Mouse (Mus musculus): ENCODE results near the gene Gm14226. TPM values are rescaled to one million over a fixed set of nuclear protein-coding genes. Genes with fewer than 3 reads are reported as not detected.
"Not testable (repeated sequence)": the region's sequence is repeated elsewhere in the genome, so short reads cannot be mapped to it uniquely, and the experiment has no call there.

Gm14226 gene
- polyA plus RNA-seq, 1 experiment from 2014 or later: 5.9 TPM

DNA sequence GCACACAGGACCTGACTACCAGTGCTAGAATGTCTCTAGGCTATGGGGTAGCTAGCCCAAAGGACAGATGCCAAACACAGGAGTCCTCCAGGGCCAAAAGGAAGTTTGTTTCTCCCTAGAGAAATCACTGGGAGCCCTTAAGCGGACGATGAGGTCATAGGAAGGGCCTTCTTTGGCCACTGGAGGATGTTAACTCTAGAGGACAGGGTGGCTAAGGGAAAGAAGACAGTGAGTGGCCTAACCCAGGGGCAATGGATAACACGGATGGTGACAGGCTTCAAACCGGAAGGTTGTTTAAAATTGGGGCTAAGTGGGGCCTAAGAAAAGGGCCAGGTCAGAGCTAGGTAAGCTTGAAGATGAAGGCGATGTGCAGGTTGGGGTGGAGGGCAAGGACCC is 32.0 kb downstream of the Gm14226 start:
- no peaks in the 10 kb centered on the region for H3K9me3 ChIP-seq (replicated peaks)
- H3K4me3 ChIP-seq (replicated peaks): peak overlapping the region; percentile 63
- H3K9ac ChIP-seq: peak overlapping the region; percentile 42; the same call in 1 of the 2 replicates
- peak overlapping the region; percentile 91 for H3K4me2 ChIP-seq (replicated peaks)
- no peaks in the 10 kb centered on the region for H3K36me3 ChIP-seq
- ATAC-seq (ENCODE audit: insufficient number of reproducible peaks, low FRiP score, low TSS enrichment, low read depth): 0 out of 2 replicates have a peak, but pooled peaks have one; percentile 11
- no peaks in the 10 kb centered on the region for H3K27me3 ChIP-seq
- H3K4me1 ChIP-seq: peaks cover 26% of the 10 kb centered on the region
- WGBS: 20% methylated on average over 5 of the region's 5 CpGs
- peak overlapping the region; percentile 76 for H3K27ac ChIP-seq (replicated peaks)

DNA sequence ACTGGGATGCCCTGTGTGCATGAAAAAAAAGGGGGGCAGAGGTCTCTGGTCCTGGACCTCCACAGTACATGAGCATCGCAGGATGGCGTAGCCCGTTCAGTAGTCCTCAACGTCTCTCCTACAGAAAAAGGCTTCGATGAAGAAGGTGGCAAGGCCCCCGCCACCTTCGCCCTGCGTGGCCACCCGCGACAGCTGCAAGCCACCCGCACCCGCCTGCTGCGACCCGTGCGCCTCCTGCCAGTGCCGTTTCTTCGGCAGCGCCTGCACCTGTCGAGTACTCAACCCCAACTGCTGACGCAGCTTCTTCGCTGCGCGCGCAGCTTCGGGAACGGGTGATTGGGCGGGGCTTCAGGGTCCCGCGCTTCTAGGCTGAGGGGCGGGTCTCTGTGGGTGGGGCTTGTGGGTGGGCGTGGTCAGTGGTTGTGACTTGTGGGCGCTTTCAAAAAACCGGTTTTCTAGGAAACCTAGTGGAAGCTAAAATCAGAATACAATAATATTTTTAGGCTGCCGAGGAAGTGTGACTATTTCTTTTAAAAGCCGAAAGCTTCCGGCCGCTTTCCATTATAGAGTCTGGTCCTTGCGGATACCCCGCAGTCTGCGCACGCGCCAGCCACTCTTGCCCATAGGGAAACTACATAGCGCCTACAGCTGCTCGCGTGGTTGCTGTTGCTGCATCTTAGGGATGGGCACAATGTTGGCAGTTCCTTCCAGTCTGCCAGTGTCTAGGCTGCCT is 32.6 kb downstream of the Gm14226 start:
- peak overlapping the region; percentile 82 for H3K27ac ChIP-seq (replicated peaks)
- H3K9me3 ChIP-seq (replicated peaks): no peaks in the 10 kb centered on the region
- no peaks in the 10 kb centered on the region for H3K27me3 ChIP-seq
- peak overlapping the region; percentile 42; the same call in 1 of the 2 replicates for H3K9ac ChIP-seq
- peaks cover 26% of the 10 kb centered on the region for H3K4me1 ChIP-seq
- peak overlapping the region; percentile 91 for H3K4me2 ChIP-seq (replicated peaks)
- no peaks in the 10 kb centered on the region for H3K36me3 ChIP-seq
- under 1% methylated on average over 45 of the region's 45 CpGs for WGBS
- peak; percentile 91 for ATAC-seq (ENCODE audit: insufficient number of reproducible peaks, low FRiP score, low TSS enrichment, low read depth)
- H3K4me3 ChIP-seq (replicated peaks): peak overlapping the region; percentile 63

- 23% methylated on average over 9 of the region's 9 CpGs for WGBS
Observed at GRCm38 (mm10) chr2:155051622-155052351, 33.7 kb downstream of the Gm14226 start.

DNA sequence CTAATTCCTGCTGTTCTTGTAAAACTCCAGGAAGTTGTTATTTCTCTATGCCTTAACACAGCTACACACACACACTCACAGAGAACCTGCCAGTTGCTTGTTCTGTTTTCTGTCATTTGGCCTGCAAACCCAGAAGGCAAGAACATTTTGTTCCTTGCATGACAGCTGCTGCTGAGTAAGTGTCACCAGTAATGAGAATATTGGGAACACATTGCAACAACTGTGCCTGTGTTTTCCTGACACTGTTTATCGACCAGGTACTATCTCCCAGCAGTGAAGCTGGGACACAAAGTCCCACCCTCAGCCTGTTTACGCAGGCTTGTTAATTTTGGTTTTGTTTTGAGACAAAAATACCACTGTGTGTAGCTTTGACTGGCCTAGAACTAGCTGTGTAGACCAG is 34.6 kb downstream of the Gm14226 start:
- Histone ChIP-seq H3K27ac (replicated peaks) (no peak overlapping the region), H3K4me1 (peaks cover 20% of the 10 kb centered on the region), H3K4me3 (replicated peaks) (no peak overlapping the region), H3K27me3 (no peaks in the 10 kb centered on the region), H3K4me2 (replicated peaks) (no peak overlapping the region), H3K9me3 (replicated peaks) (no peaks in the 10 kb centered on the region), H3K36me3 (no peaks in the 10 kb centered on the region), H3K9ac (no peak overlapping the region)
- WGBS: 71% methylated on average over 2 of the region's 2 CpGs
- ATAC-seq (ENCODE audit: insufficient number of reproducible peaks, low FRiP score, low TSS enrichment, low read depth): no peak

More at GRCm38 (mm10) chr2:155051622-155052351, 33.7 kb downstream of the Gm14226 start:
- peaks cover 26% of the 10 kb centered on the region for H3K4me1 ChIP-seq
- no peaks in the 10 kb centered on the region for H3K36me3 ChIP-seq
- no peaks in the 10 kb centered on the region for H3K27me3 ChIP-seq
- no peak overlapping the region for H3K9ac ChIP-seq
- no peaks in the 10 kb centered on the region for H3K9me3 ChIP-seq (replicated peaks)
- H3K4me2 ChIP-seq (replicated peaks): peak overlapping the region; percentile 91
- no peak for ATAC-seq (ENCODE audit: insufficient number of reproducible peaks, low FRiP score, low TSS enrichment, low read depth)
- H3K4me3 ChIP-seq (replicated peaks): peak overlapping the region; percentile 63
- peak overlapping the region; percentile 82 for H3K27ac ChIP-seq (replicated peaks)

- WGBS: 92% methylated on average over 8 of the region's 8 CpGs
Observed at GRCm38 (mm10) chr2:155053512-155053911, 35.4 kb downstream of the Gm14226 start.

DNA sequence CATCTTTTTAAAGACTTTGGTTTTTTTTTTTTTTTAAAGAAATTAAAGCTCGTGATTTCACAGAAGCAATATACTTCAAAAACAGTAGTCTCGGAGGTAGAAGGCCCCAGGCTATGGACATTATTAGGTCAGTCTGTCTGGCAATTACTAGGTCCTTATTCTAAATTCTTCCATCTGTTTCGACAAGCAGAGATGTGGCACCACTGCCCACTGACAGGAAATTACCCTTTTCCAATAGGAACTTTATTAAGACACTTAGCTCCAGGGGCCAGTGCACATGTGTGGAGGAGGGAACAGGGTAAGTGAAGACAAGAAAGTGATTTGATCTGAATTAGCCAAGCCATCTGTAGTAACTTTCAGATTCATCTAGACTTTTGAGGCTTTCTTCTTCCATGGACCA is 36.6 kb downstream of the Gm14226 start:
- H3K27me3 ChIP-seq: no peaks in the 10 kb centered on the region
- 28% methylated on average over 3 of the region's 3 CpGs for WGBS
- no peaks in the 10 kb centered on the region for H3K9me3 ChIP-seq (replicated peaks)
- H3K4me2 ChIP-seq (replicated peaks): no peak overlapping the region
- H3K36me3 ChIP-seq: peaks cover 7% of the 10 kb centered on the region; the same call in 1 of the 2 replicates
- no peak overlapping the region for H3K9ac ChIP-seq
- peaks cover 15% of the 10 kb centered on the region for H3K4me1 ChIP-seq
- no peak overlapping the region for H3K4me3 ChIP-seq (replicated peaks)
- no peak for ATAC-seq (ENCODE audit: insufficient number of reproducible peaks, low FRiP score, low TSS enrichment, low read depth)
- no peak overlapping the region for H3K27ac ChIP-seq (replicated peaks)

More at GRCm38 (mm10) chr2:155053512-155053911, 35.4 kb downstream of the Gm14226 start:
- H3K9me3 ChIP-seq (replicated peaks); H3K4me2 ChIP-seq (replicated peaks); H3K4me3 ChIP-seq (replicated peaks); ATAC-seq (ENCODE audit: insufficient number of reproducible peaks, low FRiP score, low TSS enrichment, low read depth); H3K9ac ChIP-seq; H3K36me3 ChIP-seq; H3K27ac ChIP-seq (replicated peaks); H3K27me3 ChIP-seq: not testable (repeated sequence)
- H3K4me1 ChIP-seq: peaks cover 15% of the 10 kb centered on the region

DNA sequence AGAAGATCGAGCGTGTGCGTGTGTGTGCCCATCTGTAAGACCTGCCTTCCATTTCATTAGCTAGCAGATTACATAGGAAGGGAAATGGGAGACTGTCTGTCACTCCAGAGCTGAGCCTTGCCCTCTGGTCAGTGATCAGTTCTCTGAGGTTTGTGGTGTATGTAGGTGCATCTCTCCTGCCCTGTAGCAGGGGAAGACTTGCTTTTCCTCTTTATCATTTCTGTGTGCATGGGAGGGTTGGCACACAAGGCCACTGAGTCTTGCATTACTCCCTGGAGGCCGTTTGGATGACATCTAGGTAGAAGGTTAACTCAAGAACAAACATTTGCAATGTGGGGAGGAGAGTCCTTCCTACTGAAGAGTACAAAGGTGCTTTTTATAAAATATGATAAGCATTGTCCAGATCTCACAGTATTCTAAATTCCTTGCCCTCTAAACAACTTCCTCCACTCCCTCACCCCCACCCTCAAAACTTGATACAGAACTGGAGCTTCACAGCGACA is 38.1 kb downstream of the Gm14226 start:
- no peak for ATAC-seq (ENCODE audit: insufficient number of reproducible peaks, low FRiP score, low TSS enrichment, low read depth)
- WGBS: 75% methylated on average over 5 of the region's 5 CpGs

DNA sequence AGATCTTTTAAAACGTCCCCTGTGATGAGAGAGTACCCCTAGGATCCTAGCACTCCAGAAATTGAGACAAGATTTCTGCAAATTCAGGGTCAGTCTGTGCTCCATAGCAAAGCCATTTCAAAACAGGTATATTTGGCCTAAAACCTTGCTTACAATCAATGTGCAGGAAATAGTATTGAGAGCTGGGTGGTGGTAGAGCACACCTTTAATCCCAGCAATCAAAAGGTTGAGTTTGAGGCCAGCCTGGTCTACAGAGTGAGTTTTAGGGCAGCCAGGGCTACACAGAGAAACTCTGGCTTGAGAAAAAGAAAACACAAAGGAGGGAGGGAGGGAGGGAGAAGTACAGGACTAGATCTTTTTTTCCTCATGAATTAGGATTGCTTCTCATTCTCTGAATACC is 39.3 kb downstream of the Gm14226 start:
- Histone ChIP-seq H3K4me3 (replicated peaks) (no peak overlapping the region), H3K4me1 (no peaks in the 10 kb centered on the region), H3K36me3 (peaks cover 21% of the 10 kb centered on the region), H3K27ac (replicated peaks) (no peak overlapping the region), H3K9ac (no peak overlapping the region), H3K9me3 (replicated peaks) (no peaks in the 10 kb centered on the region), H3K4me2 (replicated peaks) (no peak overlapping the region), H3K27me3 (no peaks in the 10 kb centered on the region)
- 76% methylated on average over 1 of the region's 1 CpGs for WGBS
- no peak for ATAC-seq (ENCODE audit: insufficient number of reproducible peaks, low FRiP score, low TSS enrichment, low read depth)

More for the DNA sequence above, 38.1 kb downstream of the Gm14226 start:
- no peaks in the 10 kb centered on the region for H3K9me3 ChIP-seq (replicated peaks)
- H3K9ac ChIP-seq: no peak overlapping the region
- no peak overlapping the region for H3K27ac ChIP-seq (replicated peaks)
- H3K36me3 ChIP-seq: peaks cover 10% of the 10 kb centered on the region
- H3K4me2 ChIP-seq (replicated peaks): no peak overlapping the region
- H3K27me3 ChIP-seq: no peaks in the 10 kb centered on the region
- peaks cover 9% of the 10 kb centered on the region; the same call in 1 of the 2 replicates for H3K4me1 ChIP-seq
- H3K4me3 ChIP-seq (replicated peaks): no peak overlapping the region

DNA sequence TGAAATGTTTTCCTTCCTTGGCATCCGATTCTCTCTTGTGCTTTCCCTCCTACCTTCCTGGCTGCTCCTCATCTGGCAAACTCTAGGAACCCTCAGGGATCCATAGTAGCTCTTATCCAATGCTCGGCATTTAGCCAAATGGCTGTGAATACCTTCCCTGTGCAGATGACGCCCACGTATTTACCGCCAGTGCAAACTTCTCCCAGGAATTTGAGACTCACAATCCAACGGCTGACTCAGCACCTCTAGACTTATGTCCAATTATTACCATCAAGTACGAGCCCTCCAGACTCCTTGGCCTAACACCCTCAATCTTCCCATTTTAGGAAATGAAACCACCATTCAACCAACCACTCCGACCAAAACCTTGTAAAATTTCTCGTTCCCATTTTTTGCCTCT is 53.0 kb downstream of the Gm14226 start:
- peaks cover 21% of the 10 kb centered on the region for H3K4me1 ChIP-seq
- no peak overlapping the region for H3K4me3 ChIP-seq (replicated peaks)
- H3K36me3 ChIP-seq: peaks cover 26% of the 10 kb centered on the region
- no peak overlapping the region for H3K4me2 ChIP-seq (replicated peaks)
- no peaks in the 10 kb centered on the region for H3K9me3 ChIP-seq (replicated peaks)
- 84% methylated on average over 9 of the region's 9 CpGs for WGBS
- no peak overlapping the region for H3K27ac ChIP-seq (replicated peaks)
- H3K27me3 ChIP-seq: no peaks in the 10 kb centered on the region
- ATAC-seq (ENCODE audit: insufficient number of reproducible peaks, low FRiP score, low TSS enrichment, low read depth): no peak
- no peak overlapping the region for H3K9ac ChIP-seq

DNA sequence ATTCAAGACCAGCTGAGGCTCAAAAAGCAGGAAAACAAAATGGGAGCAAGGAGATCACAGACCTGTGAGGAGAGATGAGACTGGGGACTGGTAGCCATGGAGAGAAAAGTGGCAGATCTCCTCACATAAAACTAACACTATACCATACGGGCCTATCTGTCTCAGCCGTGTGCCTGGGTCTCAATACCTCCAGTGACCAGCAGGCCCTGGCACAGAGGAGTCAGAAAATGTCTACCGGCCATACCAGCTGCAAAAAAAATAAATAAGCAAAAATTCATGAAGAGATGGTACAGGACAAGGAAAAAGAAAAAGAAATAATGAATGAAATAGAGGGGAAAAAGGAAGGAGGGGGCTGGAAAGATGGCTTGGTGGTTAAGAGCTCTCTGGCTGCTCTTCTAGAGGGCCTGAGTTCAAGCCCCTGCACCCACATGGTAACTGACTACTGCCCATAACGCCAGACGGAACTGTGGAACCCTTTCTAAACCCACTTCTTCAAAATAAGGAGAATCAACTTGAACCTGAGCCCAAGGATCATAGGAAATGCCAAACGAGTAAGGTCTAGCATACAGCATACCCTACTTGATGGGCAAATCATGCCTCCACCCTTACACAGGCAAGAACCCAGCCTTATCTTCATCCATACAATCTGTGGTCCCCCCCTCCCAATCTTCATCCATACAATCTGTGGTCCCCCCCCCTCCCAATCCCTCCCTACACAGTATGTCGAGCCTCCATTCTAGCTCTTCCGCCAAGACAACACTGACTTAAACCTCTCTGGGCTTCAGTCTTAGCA is 54.5 kb downstream of the Gm14226 start:
- Histone ChIP-seq H3K9ac (no peak overlapping the region), H3K4me2 (replicated peaks) (no peak overlapping the region), H3K36me3 (peaks cover 11% of the 10 kb centered on the region), H3K4me1 (peaks cover 21% of the 10 kb centered on the region), H3K4me3 (replicated peaks) (no peak overlapping the region), H3K27me3 (no peaks in the 10 kb centered on the region), H3K9me3 (replicated peaks) (no peaks in the 10 kb centered on the region), H3K27ac (replicated peaks) (no peak overlapping the region)
- WGBS: 77% methylated on average over 8 of the region's 8 CpGs
- ATAC-seq (ENCODE audit: insufficient number of reproducible peaks, low FRiP score, low TSS enrichment, low read depth): no peak

Measured in embryonic facial prominence, embryonic 15.5 days (tissue).